Comparison of ENCODE assay signal across 9 mouse cellular contexts in the genomic region with DNA sequence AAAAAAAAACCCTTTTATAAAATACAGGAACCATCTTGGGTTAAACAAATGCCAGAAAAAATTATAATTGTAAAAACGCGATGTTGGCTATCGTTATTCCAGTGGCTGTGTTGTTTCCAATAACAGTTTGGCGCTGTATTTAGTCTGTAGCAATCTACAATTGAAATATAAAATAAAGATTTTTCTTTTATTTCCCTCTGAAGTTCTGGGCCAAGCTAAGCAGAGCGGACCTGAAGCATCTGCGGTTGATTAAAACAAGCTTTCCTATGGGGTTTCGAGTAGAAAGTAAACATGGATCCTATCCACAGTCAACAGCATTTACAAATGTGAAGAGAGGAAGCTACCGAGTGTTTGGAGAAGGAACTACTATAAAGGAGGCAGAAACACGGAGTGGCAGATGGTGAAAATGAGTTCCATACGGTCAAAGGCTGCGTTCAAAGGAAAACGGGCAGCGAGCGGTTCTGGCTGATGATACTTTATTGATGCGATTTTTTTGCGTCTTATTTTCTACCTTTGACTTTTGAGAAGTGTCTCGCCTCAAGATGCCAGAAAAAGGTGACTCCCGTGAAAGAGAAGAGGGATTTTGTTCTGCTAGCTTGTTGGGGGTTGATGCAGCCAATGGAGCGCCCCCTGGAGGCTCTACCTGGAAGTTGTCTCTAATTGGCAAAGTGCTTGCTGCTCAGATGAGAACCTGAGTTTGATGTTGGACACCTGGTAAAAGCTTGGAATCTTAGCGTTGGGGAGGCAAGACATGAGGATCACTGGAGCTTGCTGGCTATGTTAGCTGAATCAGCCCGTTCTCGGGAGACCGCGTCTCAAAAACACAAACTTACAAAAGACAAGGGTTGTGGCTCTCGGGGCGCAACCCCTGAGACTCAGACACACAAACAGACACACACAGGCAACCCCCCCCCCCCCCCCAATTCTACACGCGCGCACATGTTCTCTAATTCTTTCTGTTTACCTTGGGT.
A peak's percentile ranks its signal among the peaks of the same experiment; 100 is the strongest.
DNase-seq lines count a peak whose midpoint lies in the region; ATAC-seq and TF ChIP-seq lines count a peak whose summit lies in the region.
"Had no signal": no experiment of that assay in that cellular context is flagged by ENCODE, and none has a peak within 500 bp of the region (broad histone marks: within the 10 kb centered on the region; RNA-seq: fewer than 3 reads in every experiment).

No protein-coding gene starts in this region.

- TF ChIP-seq CTCF in liver, postnatal 0 days (IDR thresholded peaks at IDR 0.05; ENCODE audit: low read depth) = peak; percentile 50
- peak; percentile 78; the same call in 1 of the 2 replicates for TF ChIP-seq CTCF in testis, adult 2 months (IDR thresholded peaks at IDR 0.05; ENCODE audit: control insufficient read depth, insufficient read depth, insufficient replicate concordance, low read depth, low read length)

- no peaks in the 10 kb centered on the region for H3K9me3 ChIP-seq in hindbrain, embryonic 16.5 days (ENCODE audit: control insufficient read depth, low read length)
- H3K9me3 ChIP-seq in liver, postnatal 0 days (ENCODE audit: low read length) = no peaks in the 10 kb centered on the region

- H3K27ac ChIP-seq in hindbrain, embryonic 16.5 days (ENCODE audit: low read depth, low read length) = no peak overlapping the region
- H3K27ac ChIP-seq in liver, postnatal 0 days (ENCODE audit: low read depth) = no peak overlapping the region
- no peak overlapping the region for H3K27ac ChIP-seq in testis, adult 2 months (ENCODE audit: control insufficient read depth, insufficient read depth, low read depth, low read length)

- H3K4me3 ChIP-seq in hindbrain, embryonic 16.5 days (ENCODE audit: low read length) = no peak overlapping the region
- H3K4me3 ChIP-seq in liver, postnatal 0 days (ENCODE audit: low read depth, low read length) = no peak overlapping the region
- H3K4me3 ChIP-seq in testis, adult 2 months (ENCODE audit: control insufficient read depth, low read depth, low read length) = no peak overlapping the region; the same call in 1 of the 2 replicates
- H3K4me3 ChIP-seq: erythroblast, embryonic 14.5 days had no signal

- no peak for ATAC-seq in hindbrain, embryonic 16.5 days
- no peak for ATAC-seq in liver, postnatal 0 days
- no peak for ATAC-seq in inflammation-experienced regulatory T-cells, adult 6 months

- WGBS in hindbrain, embryonic 16.5 days = 63% methylated on average over 29 of the region's 29 CpGs
- 63% methylated on average over 26 of the region's 29 CpGs for WGBS in liver, postnatal 0 days (ENCODE audit: insufficient replicate concordance)

- H3K36me3 ChIP-seq in hindbrain, embryonic 16.5 days (ENCODE audit: control insufficient read depth, insufficient read depth, low read length) = no peaks in the 10 kb centered on the region
- H3K36me3 ChIP-seq in liver, postnatal 0 days (replicated peaks; ENCODE audit: insufficient read depth, low read length) = no peaks in the 10 kb centered on the region
- H3K36me3 ChIP-seq in testis, adult 2 months (ENCODE audit: control insufficient read depth, insufficient read depth, low read length) = no peaks in the 10 kb centered on the region

- TF ChIP-seq POLR2A in testis, adult 2 months (IDR thresholded peaks at IDR 0.05; ENCODE audit: control insufficient read depth, low read depth, low read length) = no peak

- no peak for TF ChIP-seq EP300 in liver, postnatal 0 days (IDR thresholded peaks at IDR 0.05; ENCODE audit: low read depth)

- intact Hi-C loops in left cerebral cortex, postnatal 10 days (cut with DNase I) = no loop called here

- DNase-seq in left cerebral cortex, adult 18-20 months (ENCODE audit: low spot score in 2 of 2) = peak; percentile 48 to 50
- DNase-seq in left cerebral cortex, postnatal 10 days (ENCODE audit: extremely low spot score in 1 of 2, low spot score in 2 of 2) = no peak
- DNase-seq in WW6 (ENCODE audit: low read depth, low spot score) = peak; percentile 77
- DNase-seq in embryo, embryonic 10.5 days (ENCODE audit: low spot score) = peak; percentile 74
- DNase-seq in liver, postnatal 0 days = peak; percentile 28

- H3K9ac ChIP-seq in hindbrain, embryonic 16.5 days (ENCODE audit: low read depth, low read length) = no peak overlapping the region
- no peak overlapping the region for H3K9ac ChIP-seq in liver, postnatal 0 days (replicated peaks)

- H3K27me3 ChIP-seq in hindbrain, embryonic 16.5 days (replicated peaks; ENCODE audit: control insufficient read depth, insufficient read depth, low read length) = no peaks in the 10 kb centered on the region
- no peaks in the 10 kb centered on the region for H3K27me3 ChIP-seq in liver, postnatal 0 days (ENCODE audit: insufficient read depth, low read length)
- H3K27me3 ChIP-seq in testis, adult 2 months (ENCODE audit: control insufficient read depth, insufficient read depth, low read length) = no peaks in the 10 kb centered on the region

- H3K4me2 ChIP-seq in hindbrain, embryonic 16.5 days (ENCODE audit: low read length) = peak overlapping the region; percentile 27
- H3K4me2 ChIP-seq in liver, postnatal 0 days (ENCODE audit: low read depth, low read length) = no peak overlapping the region

- no peaks in the 10 kb centered on the region for H3K4me1 ChIP-seq in hindbrain, embryonic 16.5 days (ENCODE audit: control insufficient read depth, insufficient read depth, low read depth, low read length)
- no peaks in the 10 kb centered on the region for H3K4me1 ChIP-seq in liver, postnatal 0 days (ENCODE audit: insufficient read depth)
- H3K4me1 ChIP-seq in testis, adult 2 months (ENCODE audit: control insufficient read depth, insufficient read depth, low read length) = no peaks in the 10 kb centered on the region; the same call in 1 of the 2 replicates

Comparison
In these comparisons a context has a peak if more than half of its experiments do, and no peak if none do; other contexts are left out.
1. DNase-seq: peak in left cerebral cortex, adult 18-20 months (2 of 2), WW6 (single experiment), embryo, embryonic 10.5 days (single experiment) and liver, postnatal 0 days (single experiment); none in left cerebral cortex, postnatal 10 days (0 of 2).